Mouse (Mus musculus) stomach, embryonic 16.5 days (tissue): ENCODE measurements around the gene Col4a1. TPM values are rescaled to one million over a fixed set of nuclear protein-coding genes. Genes with fewer than 3 reads are reported as not detected.

Experiments
- ATAC-seq: fragments of 200-750 bp; cut with Nextera tagmentation; 2 replicates; pipeline ENCODE4 v1.8.0; 2017; ENCODE audit warnings: moderate number of reproducible peaks, moderate TSS enrichment; ENCODE audit not compliant: insufficient read depth, low FRiP score
- H3K27ac ChIP-seq: fragments of 300-500 bp; sonication (generic); 2 replicates; pipeline ENCODE4 v1.5.1; 2014; ENCODE audit warnings: low read length
- H3K27me3 ChIP-seq: fragments of 300-500 bp; sonication (generic); 2 replicates; pipeline ENCODE4 v1.6.1; 2014; ENCODE audit warnings: low read length, control low read depth, mixed read lengths; ENCODE audit not compliant: control insufficient read depth, insufficient read depth
- H3K36me3 ChIP-seq: fragments of 300-500 bp; sonication (generic); 2 replicates; pipeline ENCODE4 v1.6.1; 2014; ENCODE audit warnings: low read length; ENCODE audit not compliant: control insufficient read depth, insufficient read depth
- H3K4me1 ChIP-seq: fragments of 300-500 bp; sonication (generic); 2 replicates; pipeline ENCODE4 v1.6.1; 2014; ENCODE audit warnings: low read length, control low read depth, mixed read lengths; ENCODE audit not compliant: control insufficient read depth, insufficient read depth
- H3K4me2 ChIP-seq: fragments of 300-500 bp; sonication (generic); 2 replicates; pipeline ENCODE4 v1.6.1; 2014; ENCODE audit warnings: low read depth, low read length, mixed read lengths
- H3K4me3 ChIP-seq: fragments of 300-500 bp; sonication (generic); replicated peaks from 2 replicates; pipeline ENCODE4 v1.5.1; 2014; ENCODE audit warnings: mild to moderate bottlenecking, low read length
- H3K9ac ChIP-seq: fragments of 300-500 bp; sonication (generic); 2 replicates; pipeline ENCODE4 v1.6.1; 2014; ENCODE audit warnings: low read length
- H3K9me3 ChIP-seq: fragments of 300-500 bp; sonication (generic); replicated peaks from 2 replicates; pipeline ENCODE4 v1.6.1; 2016; ENCODE audit warnings: low read length, control low read depth; ENCODE audit not compliant: control insufficient read depth
- WGBS: fragments of 180-500 bp; shearing (Covaris S2); extraction: QIAGEN DNeasy Blood & Tissue Kit; methylation state at CpG from one replicate; pipeline ENCODE4 v1.1.7; 2014; 5-methylcytosine and 5-hydroxymethylcytosine counted together
- polyA plus RNA-seq: library from polyadenylated mRNA; unstranded; fragments of >200 nt; fragmentation: Nextera tagmentation; extraction: Ambion mirVana; gene quantifications from 2 replicates; pipeline ENCODE4 v1.2.1, GENCODE M21; 2015

The Col4a1 gene
- polyA plus RNA-seq, 1 experiment from 2014 or later, result 207 TPM

DNA sequence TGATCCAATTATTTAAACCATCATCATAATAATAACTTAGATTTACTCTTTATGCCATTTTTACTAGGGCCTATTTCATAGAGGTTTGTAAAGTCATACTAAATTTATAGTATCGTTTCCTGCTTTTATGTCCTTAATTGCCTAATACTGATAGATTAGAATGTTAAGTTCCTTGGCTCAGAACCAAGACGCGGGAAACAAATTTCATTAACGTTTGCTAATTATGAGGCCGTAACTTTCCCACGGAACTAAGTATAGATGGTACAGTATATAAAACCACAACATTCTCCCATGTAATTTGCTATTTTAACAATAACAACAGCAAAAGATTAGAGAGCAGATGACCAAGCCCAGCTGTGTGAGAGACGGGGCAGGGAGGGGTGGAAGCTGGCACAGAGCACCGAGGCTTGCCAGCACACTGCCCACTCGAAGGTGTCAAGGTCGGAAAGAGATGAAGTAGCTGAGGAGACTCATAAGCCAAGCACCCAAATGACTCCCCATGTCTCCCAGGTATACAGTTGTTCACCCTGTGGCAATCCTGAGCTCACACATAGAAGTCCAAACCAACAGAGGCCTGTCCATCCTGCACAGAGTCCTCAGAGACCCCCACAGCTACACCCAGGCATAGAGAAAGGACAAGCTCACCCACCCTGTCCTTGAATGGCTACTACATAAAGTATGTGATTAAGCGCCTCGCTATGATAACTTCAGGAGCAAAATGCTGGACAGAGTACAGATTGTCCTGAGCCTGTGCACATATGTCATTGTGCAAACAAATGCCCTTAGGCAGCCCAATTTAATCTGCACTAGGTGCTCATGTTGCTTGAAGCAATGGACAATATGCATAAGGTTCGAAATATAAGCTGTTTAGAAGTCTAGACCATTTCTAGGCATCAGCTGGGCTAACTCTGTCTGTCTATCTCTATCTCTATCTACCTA, 55.3 kb downstream of the Col4a1 start:
- H3K4me2 ChIP-seq, result no peak overlapping the region
- no peaks in the 10 kb centered on the region for H3K36me3 ChIP-seq
- ATAC-seq, result no peak
- H3K27ac ChIP-seq, result peak overlapping the region; percentile 36; the same call in 1 of the 2 replicates
- 66% methylated on average over 13 of the region's 13 CpGs for WGBS
- H3K4me3 ChIP-seq, result no peak overlapping the region
- H3K27me3 ChIP-seq, result no peaks in the 10 kb centered on the region
- H3K9ac ChIP-seq, result no peak overlapping the region
- H3K9me3 ChIP-seq, result no peaks in the 10 kb centered on the region
- H3K4me1 ChIP-seq, result peaks cover 35% of the 10 kb centered on the region

DNA sequence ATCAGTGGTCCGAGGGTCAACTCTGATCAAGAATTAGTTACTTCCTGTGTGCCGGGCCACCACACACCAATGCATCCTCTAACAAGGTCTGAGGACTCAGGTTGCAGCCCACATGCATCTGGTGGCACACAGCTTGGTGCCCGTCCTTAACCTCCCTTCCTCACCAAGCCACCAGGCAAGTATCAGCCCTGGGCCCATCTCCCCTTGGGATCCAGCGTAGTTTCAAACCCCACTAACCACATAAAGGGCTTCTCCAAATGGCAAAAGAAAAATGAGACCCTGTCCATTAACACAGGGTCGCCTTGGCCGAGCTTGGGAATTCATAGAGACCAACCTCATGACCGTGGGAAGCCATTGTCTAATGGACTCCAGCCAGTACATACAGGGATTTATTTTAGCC, 56.2 kb downstream of the Col4a1 start:
- Histone ChIP-seq H3K36me3 (no peaks in the 10 kb centered on the region), H3K27ac (peak overlapping the region; percentile 36), H3K27me3 (no peaks in the 10 kb centered on the region), H3K4me3 (no peak overlapping the region), H3K4me1 (peaks cover 36% of the 10 kb centered on the region), H3K4me2 (no peak overlapping the region), H3K9ac (no peak overlapping the region), H3K9me3 (no peaks in the 10 kb centered on the region)
- no peak for ATAC-seq
- WGBS, result 71% methylated on average over 7 of the region's 7 CpGs

DNA sequence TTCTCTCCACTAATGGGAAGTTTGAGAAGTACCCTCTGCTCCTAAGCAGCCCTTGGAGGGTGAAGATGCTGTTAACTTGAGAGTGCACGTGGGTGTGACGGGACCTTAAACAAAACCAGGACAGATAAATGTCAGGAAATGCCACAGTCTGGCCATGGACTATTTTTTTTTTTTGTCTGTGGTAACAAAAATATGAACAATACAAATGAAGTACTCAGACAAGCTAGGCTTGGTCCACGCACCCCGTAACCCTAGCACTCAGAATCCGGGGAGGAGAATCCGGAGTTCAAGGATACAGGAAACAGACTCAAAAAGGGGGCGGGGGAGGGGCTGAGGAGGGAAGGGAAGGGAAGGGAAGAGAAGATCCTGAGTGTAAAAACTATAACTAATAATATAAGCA, 56.9 kb downstream of the Col4a1 start:
- no peak overlapping the region for H3K27ac ChIP-seq
- no peaks in the 10 kb centered on the region for H3K36me3 ChIP-seq
- H3K9me3 ChIP-seq, result no peaks in the 10 kb centered on the region
- 64% methylated on average over 7 of the region's 7 CpGs for WGBS
- no peak overlapping the region for H3K9ac ChIP-seq
- peaks cover 39% of the 10 kb centered on the region for H3K4me1 ChIP-seq
- ATAC-seq, result no peak
- H3K4me3 ChIP-seq, result no peak overlapping the region
- no peak overlapping the region for H3K4me2 ChIP-seq
- H3K27me3 ChIP-seq, result no peaks in the 10 kb centered on the region

DNA sequence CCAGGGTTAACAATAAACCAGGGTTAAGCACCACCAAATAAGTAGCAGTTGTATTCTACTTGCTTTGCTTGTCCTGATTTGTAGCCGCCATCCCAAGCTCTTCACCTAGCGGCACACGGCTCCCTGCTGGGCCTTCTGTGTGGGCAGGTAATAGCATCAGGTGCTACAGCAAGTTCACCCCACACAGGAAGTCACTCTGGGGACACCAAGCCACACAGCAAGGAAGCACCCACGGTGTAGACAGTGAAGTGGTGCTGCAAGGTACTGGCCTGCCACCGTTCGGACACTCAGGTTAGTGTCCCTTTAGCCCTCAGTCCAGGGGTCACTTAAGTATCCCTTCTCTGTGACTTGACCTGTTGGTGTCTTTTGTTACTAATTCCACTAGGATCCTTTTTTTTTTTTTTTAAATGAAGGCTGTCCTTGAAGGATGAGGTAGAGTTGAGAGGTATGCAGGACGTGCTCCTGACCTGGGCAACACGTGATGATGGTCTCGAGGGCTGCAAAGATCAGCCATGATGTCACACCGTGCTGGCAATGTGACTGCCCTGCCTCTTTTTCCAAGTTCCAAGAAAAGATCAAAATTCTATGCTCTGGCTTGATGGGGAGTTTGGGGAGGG, 57.6 kb downstream of the Col4a1 start:
- no peak for ATAC-seq
- H3K27ac ChIP-seq, result no peak overlapping the region
- H3K36me3 ChIP-seq, result no peaks in the 10 kb centered on the region
- peaks cover 42% of the 10 kb centered on the region for H3K4me1 ChIP-seq
- no peak overlapping the region for H3K9ac ChIP-seq
- H3K4me2 ChIP-seq, result no peak overlapping the region
- H3K4me3 ChIP-seq, result no peak overlapping the region
- WGBS, result 82% methylated on average over 10 of the region's 10 CpGs
- no peaks in the 10 kb centered on the region for H3K27me3 ChIP-seq
- H3K9me3 ChIP-seq, result no peaks in the 10 kb centered on the region

DNA sequence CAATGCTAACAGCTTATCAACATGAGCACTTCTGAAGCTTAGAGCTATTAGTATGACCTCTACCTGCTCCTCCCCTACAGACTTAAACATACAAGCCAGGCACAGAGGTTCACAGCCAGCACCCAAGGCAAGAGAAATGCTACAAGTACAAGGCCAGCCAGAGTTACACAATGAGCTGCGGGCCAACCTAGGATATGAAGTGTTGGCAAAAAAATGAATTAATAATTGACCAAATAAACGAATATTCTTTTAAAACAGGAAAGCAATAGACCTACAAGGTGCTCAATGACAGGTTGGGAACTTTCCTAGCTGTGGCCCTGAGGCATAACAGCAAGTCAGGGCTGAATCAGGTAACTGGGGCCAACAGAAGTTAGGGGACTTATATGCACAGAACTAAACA, 58.1 kb downstream of the Col4a1 start:
- Histone ChIP-seq H3K27ac (no peak overlapping the region), H3K9ac (no peak overlapping the region), H3K4me1 (peaks cover 42% of the 10 kb centered on the region), H3K4me2 (no peak overlapping the region), H3K9me3 (no peaks in the 10 kb centered on the region), H3K36me3 (no peaks in the 10 kb centered on the region), H3K4me3 (no peak overlapping the region), H3K27me3 (no peaks in the 10 kb centered on the region)
- WGBS, result 75% methylated on average over 2 of the region's 2 CpGs
- no peak for ATAC-seq

DNA sequence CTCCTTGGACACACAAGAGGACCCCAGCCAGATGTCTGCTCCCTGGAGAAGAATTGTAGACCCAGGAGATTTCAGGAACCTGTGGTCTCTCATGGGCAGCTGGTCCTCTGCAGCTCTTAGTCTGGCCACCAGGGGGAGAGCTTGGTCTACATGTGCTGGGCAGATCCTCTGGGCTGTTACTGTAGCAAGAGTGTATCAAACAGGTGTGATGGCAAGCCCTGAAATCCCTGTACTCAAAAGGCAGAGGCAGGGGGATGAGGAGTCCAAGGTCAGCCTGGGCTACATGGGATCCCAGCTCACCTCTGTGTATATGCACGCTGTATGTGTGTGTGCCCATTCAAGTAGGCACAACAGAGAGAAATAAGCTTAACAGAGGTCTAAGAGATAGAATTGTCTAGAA, 59.1 kb downstream of the Col4a1 start:
- no peak overlapping the region for H3K4me3 ChIP-seq
- no peaks in the 10 kb centered on the region for H3K27me3 ChIP-seq
- H3K4me2 ChIP-seq, result no peak overlapping the region
- H3K4me1 ChIP-seq, result peaks cover 43% of the 10 kb centered on the region
- H3K9me3 ChIP-seq, result no peaks in the 10 kb centered on the region
- H3K36me3 ChIP-seq, result no peaks in the 10 kb centered on the region
- H3K27ac ChIP-seq, result peak overlapping the region; percentile 35; the same call in 1 of the 2 replicates
- ATAC-seq, result peak; percentile 56; the same call in 1 of the 2 replicates
- no peak overlapping the region for H3K9ac ChIP-seq
- 78% methylated on average over 1 of the region's 1 CpGs for WGBS

DNA sequence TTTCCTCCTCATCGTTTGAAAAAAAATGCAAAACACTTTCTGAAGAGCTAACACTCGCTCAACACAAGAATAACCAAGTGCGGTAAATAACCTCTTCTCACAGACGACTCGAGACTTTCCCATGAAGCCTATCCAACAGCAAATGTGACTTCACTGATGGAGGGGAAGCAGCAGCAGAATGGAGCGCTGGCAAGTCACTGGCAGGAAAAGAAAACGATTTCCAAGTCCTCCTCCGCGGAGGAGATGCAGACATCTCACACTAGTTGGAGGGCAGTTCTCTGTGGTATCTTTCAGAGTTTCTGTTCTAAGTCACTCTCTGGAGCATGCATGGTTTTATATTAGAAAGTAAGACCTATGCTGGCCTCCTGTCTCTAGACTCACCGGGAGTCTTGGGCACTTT, 59.6 kb downstream of the Col4a1 start:
- 82% methylated on average over 10 of the region's 10 CpGs for WGBS
- no peak overlapping the region for H3K4me2 ChIP-seq
- peak overlapping the region; percentile 35; the same call in 1 of the 2 replicates for H3K27ac ChIP-seq
- H3K4me3 ChIP-seq, result no peak overlapping the region
- ATAC-seq, result no peak
- peaks cover 42% of the 10 kb centered on the region for H3K4me1 ChIP-seq
- H3K9ac ChIP-seq, result no peak overlapping the region
- H3K36me3 ChIP-seq, result no peaks in the 10 kb centered on the region
- H3K27me3 ChIP-seq, result no peaks in the 10 kb centered on the region
- no peaks in the 10 kb centered on the region for H3K9me3 ChIP-seq

DNA sequence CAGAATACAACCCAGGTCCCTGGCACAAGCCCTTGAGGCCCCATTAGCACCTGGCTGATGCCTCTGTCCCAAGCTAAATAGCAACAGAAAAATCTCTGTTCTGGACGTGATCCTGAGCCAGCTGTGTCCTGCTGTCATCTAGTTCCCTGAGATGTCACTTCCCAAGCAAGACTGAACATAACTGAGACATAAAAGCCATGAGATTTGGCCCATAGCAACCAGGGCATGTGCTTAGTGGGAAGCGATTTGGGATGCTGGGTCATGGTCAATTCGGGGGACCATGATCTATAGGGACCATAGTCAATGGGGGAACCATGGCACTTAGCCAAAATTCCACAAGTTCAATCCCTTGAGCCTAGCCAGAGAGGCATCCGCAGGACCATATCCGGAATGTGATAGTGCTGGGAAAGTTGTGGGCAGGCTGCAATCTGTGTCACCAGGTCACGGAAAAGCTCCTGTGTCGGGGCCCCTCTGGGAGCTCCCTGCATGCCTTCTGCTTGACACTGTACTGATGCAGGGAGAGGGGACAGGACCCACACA, 60.3 kb downstream of the Col4a1 start:
- 48% methylated on average over 7 of the region's 7 CpGs for WGBS
- 0 out of 2 replicates have a peak overlapping the region, but pooled peaks have one; percentile 21 for H3K27ac ChIP-seq
- ATAC-seq, result no peak
- no peaks in the 10 kb centered on the region for H3K27me3 ChIP-seq
- no peaks in the 10 kb centered on the region for H3K36me3 ChIP-seq
- H3K9ac ChIP-seq, result no peak overlapping the region
- H3K4me3 ChIP-seq, result no peak overlapping the region
- no peaks in the 10 kb centered on the region for H3K9me3 ChIP-seq
- H3K4me1 ChIP-seq, result peaks cover 36% of the 10 kb centered on the region
- H3K4me2 ChIP-seq, result no peak overlapping the region

DNA sequence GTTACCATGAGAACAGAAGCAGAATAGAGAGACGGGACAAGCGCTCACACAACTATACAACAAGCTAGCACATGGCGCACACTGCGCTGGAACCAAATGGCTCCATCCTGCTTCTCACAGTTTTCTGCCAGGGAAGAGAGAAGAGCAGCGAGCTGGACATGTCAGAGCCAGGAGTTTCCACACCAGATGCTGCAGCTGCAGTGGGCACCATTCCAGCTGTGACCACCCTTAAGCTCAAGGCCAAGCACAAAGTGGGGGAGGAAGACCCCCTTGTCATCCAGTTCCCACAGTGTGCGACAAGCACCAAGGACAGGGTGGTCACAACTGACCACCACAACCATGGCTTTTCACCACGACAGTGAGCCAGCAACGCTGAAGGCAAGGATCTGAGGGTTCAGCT, 62.5 kb downstream of the Col4a1 start:
- Histone ChIP-seq H3K4me2 (no peak overlapping the region), H3K9me3 (no peaks in the 10 kb centered on the region), H3K36me3 (no peaks in the 10 kb centered on the region; the same call in 1 of the 2 replicates), H3K27me3 (no peaks in the 10 kb centered on the region), H3K4me1 (peaks cover 30% of the 10 kb centered on the region), H3K9ac (peak overlapping the region; percentile 17; the same call in 1 of the 2 replicates), H3K4me3 (no peak overlapping the region), H3K27ac (peak overlapping the region; percentile 64)
- ATAC-seq, result no peak
- WGBS, result 64% methylated on average over 8 of the region's 8 CpGs
